Mouse (Mus musculus) liver, adult 2 months (tissue): ENCODE measurements at regions not wholly inside any gene's neighbourhood (a gene's known extent, or its start where the extent isn't known, plus 50 kb on each side); places are given as distances from the start of the nearest gene placed in this dataset.
"Not testable (repeated sequence)": the region's sequence is repeated elsewhere in the genome, so short reads cannot be mapped to it uniquely, and the experiment has no call there.

Experiments used
- DNase-seq: peaks from one replicate; pipeline ENCODE4 v3.0.0-alpha.2; 2011; ENCODE audit warnings: low read depth, low spot score; ENCODE audit errors: extremely low read depth
- H3K27ac ChIP-seq: fragments of 200-500 bp; replicated peaks from 2 replicates; pipeline ENCODE4 v1.5.1; 2012; ENCODE audit warnings: low read depth, mild to moderate bottlenecking, control low read depth, inconsistent platforms, low read length; ENCODE audit not compliant: insufficient read depth
- H3K27me3 ChIP-seq: fragments of 200-500 bp; 2 replicates; pipeline ENCODE4 v1.6.1; 2012; ENCODE audit warnings: mild to moderate bottlenecking, moderate library complexity, low read length, inconsistent platforms; ENCODE audit not compliant: control insufficient read depth, insufficient read depth
- H3K36me3 ChIP-seq: fragments of 200-500 bp; 2 replicates; pipeline ENCODE4 v1.6.1; 2012; ENCODE audit warnings: low read length, inconsistent platforms; ENCODE audit not compliant: control insufficient read depth, insufficient read depth
- H3K4me1 ChIP-seq: fragments of 200-500 bp; 2 replicates; pipeline ENCODE4 v1.6.1; 2011; ENCODE audit warnings: low read length; ENCODE audit not compliant: control insufficient read depth, insufficient read depth
- H3K4me3 ChIP-seq: fragments of 200-500 bp; 2 replicates; pipeline ENCODE4 v1.5.1; 2011; ENCODE audit warnings: low read depth, mild to moderate bottlenecking, control low read depth, low read length, moderate library complexity; ENCODE audit not compliant: insufficient read depth
- H3K79me2 ChIP-seq: fragments of 200-500 bp; 2 replicates; pipeline ENCODE4 v1.6.1; 2012; ENCODE audit warnings: inconsistent platforms, mild to moderate bottlenecking, low read length, moderate library complexity; ENCODE audit not compliant: control insufficient read depth, insufficient read depth
- H3K9ac ChIP-seq: fragments of 200-500 bp; 2 replicates; pipeline ENCODE4 v1.6.1; 2012; ENCODE audit warnings: low read depth, mild to moderate bottlenecking, control low read depth, inconsistent platforms, low read length
- CTCF ChIP-seq: fragments of 200-500 bp; IDR thresholded peaks from 2 replicates; pipeline ENCODE4 v1.5.1; 2011; ENCODE audit warnings: low read depth, low read length, control low read depth
- POLR2A ChIP-seq: fragments of 200-500 bp; IDR thresholded peaks from 2 replicates; pipeline ENCODE4 v1.6.1; 2011; ENCODE audit warnings: low read length, control low read depth; ENCODE audit not compliant: insufficient read depth; ENCODE audit errors: extremely low read depth
- WGBS: fragments of 180-500 bp; shearing (Covaris S2); methylation state at CpG from one replicate; pipeline ENCODE4 v1.1.7; 2018; 5-methylcytosine and 5-hydroxymethylcytosine counted together

- WGBS: 82% methylated on average over 11 of the region's 11 CpGs
- Histone ChIP-seq H3K36me3 (no peaks in the 10 kb centered on the region), H3K27ac (no peak overlapping the region), H3K4me3 (no peak overlapping the region), H3K9ac (no peak overlapping the region), H3K4me1 (no peaks in the 10 kb centered on the region), H3K79me2 (no peaks in the 10 kb centered on the region), H3K27me3 (no peaks in the 10 kb centered on the region)
- DNase-seq: no peak
- no peak for TF ChIP-seq POLR2A
These were observed 162.3 kb upstream of the 2610301B20Rik start for GRCm38 (mm10) chr4:10711939-10712533.

DNA sequence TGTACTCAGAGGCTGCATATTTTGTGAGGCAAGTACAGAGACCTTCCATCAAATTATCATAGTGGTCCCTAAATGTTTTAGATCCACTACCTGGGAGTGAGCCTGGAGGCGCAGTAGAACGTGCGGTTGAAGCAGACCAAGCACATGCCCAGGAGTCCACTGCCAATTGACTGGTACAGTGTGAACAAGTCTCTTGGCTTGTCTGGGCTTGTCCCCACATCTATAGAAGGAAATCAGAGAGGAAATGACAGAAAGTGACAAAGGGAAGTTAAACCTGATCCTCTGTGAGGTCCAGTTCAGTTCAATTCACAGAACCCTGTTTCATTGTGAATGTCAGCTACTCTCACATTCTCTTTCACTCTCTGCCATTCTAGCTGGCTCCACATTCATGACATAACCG lies 151.0 kb upstream of the 2610301B20Rik start:
- Histone ChIP-seq H3K27ac (no peak overlapping the region), H3K9ac (no peak overlapping the region), H3K27me3 (no peaks in the 10 kb centered on the region), H3K79me2 (no peaks in the 10 kb centered on the region), H3K36me3 (no peaks in the 10 kb centered on the region), H3K4me1 (no peaks in the 10 kb centered on the region), H3K4me3 (no peak overlapping the region)
- WGBS: 90% methylated on average over 4 of the region's 4 CpGs
- DNase-seq: no peak
- no peak for TF ChIP-seq POLR2A
- no peak for TF ChIP-seq CTCF

GRCm38 (mm10) chr4:10727894-10728293 lies 146.4 kb upstream of the 2610301B20Rik start:
- Histone ChIP-seq H3K4me1 (no peaks in the 10 kb centered on the region), H3K9ac (no peak overlapping the region), H3K79me2 (no peaks in the 10 kb centered on the region), H3K27me3 (no peaks in the 10 kb centered on the region), H3K27ac (no peak overlapping the region), H3K36me3 (no peaks in the 10 kb centered on the region), H3K4me3 (no peak overlapping the region)
- no peak for DNase-seq
- 89% methylated on average over 3 of the region's 3 CpGs for WGBS
- TF ChIP-seq CTCF (no peak), POLR2A (no peak)

- H3K27me3 ChIP-seq: no peaks in the 10 kb centered on the region
- no peaks in the 10 kb centered on the region for H3K4me1 ChIP-seq
- H3K9ac ChIP-seq: no peak overlapping the region
- no peak overlapping the region for H3K27ac ChIP-seq
- DNase-seq: no peak
- no peaks in the 10 kb centered on the region for H3K79me2 ChIP-seq
- H3K36me3 ChIP-seq: no peaks in the 10 kb centered on the region
- WGBS: 77% methylated on average over 3 of the region's 3 CpGs
- TF ChIP-seq POLR2A (no peak), CTCF (no peak)
- no peak overlapping the region for H3K4me3 ChIP-seq
These were observed 129.1 kb upstream of the 2610301B20Rik start for GRCm38 (mm10) chr4:10745207-10745606.

DNA sequence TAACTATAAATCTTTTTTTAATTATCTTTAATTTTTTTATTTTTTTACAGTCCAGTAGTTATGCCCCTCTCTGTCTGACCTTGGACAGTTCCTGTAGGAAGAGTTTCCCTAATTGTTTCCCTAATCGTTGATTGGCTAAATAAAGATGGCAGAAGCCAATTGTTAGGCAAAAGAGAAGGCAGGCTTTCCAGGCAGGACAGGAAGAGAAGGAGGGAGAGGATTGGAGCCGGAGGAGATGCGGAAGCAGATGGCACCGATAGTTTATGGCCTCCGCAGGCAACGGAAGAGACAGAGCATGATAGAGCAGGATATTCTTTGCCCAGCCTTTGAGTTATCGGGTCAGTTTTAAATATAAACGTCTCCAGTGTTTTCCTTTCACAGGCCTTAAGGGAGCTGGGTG lies 125.5 kb upstream of the 2610301B20Rik start:
- Histone ChIP-seq H3K9ac (no peak overlapping the region), H3K4me3 (no peak overlapping the region), H3K36me3 (no peaks in the 10 kb centered on the region), H3K27me3 (no peaks in the 10 kb centered on the region), H3K4me1 (no peaks in the 10 kb centered on the region), H3K79me2 (no peaks in the 10 kb centered on the region), H3K27ac (no peak overlapping the region)
- TF ChIP-seq CTCF (no peak), POLR2A (no peak)
- WGBS: 78% methylated on average over 8 of the region's 8 CpGs
- DNase-seq: no peak

- not testable (repeated sequence) for H3K4me1 ChIP-seq, H3K4me3 ChIP-seq, H3K27me3 ChIP-seq, H3K79me2 ChIP-seq, H3K27ac ChIP-seq, H3K9ac ChIP-seq, H3K36me3 ChIP-seq, DNase-seq
- WGBS: 86% methylated on average over 6 of the region's 6 CpGs
These were observed 123.8 kb upstream of the 2610301B20Rik start for GRCm38 (mm10) chr4:10750377-10751062.
